Mouse (Mus musculus): ENCODE measurements at regions not wholly inside any gene's neighbourhood (a gene's known extent, or its start where the extent isn't known, plus 50 kb on each side); places are given as distances from the start of the nearest gene placed in this dataset.

DNA sequence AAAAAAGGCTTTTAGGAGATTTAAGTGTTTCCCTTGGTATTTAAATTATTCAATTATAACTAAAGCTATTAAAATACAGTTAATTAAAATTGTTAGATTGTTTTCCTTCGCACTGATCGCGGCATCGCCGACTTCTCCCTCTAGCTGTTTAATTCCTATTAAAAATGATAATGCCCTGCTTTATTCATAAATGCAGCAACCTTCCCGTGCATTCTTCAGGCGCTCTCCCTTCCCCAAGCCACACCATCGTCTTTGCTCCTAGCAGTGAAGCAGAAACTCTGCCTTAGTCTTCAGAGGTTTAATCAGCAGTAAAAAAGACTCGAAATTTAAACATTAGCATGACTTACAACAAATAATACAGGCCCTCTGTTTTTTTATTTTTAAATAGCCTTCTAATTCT lies 278.9 kb upstream of the Zmiz1 start:
- no peak for DNase-seq (ENCODE audit: low spot score)

- DNase-seq (ENCODE audit: low spot score) = no peak
Measured at GRCm38 (mm10) chr14:25181406-25181805, 277.6 kb upstream of the Zmiz1 start.

DNA sequence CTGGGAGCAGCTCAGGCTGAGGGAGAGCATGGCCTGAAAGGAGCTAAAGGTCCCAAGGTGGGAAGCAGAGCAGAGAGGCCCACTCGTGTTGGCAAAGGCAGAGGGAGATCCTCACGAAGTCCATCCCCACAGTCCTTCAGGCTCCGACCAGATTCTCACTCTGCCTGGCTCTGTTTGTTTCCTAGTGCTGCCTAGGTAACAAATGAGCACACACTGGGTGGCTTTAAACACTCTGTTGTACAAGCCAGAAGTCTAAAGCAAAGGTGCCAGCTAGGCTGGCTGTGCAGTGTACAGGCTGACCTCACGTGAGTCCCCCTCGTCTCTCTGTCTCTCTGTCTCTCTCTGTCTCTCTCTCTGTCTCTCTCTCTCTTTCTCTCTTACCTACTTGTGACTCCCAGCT lies 274.9 kb upstream of the Zmiz1 start:
- DNase-seq (ENCODE audit: low spot score) = no peak

GRCm38 (mm10) chr14:25184875-25185274 lies 274.1 kb upstream of the Zmiz1 start:
- DNase-seq (ENCODE audit: low spot score) = no peak

- DNase-seq (ENCODE audit: low spot score) = no peak
Measured at GRCm38 (mm10) chr14:25185556-25185958, 273.4 kb upstream of the Zmiz1 start.

GRCm38 (mm10) chr14:25185959-25186771 lies 272.8 kb upstream of the Zmiz1 start:
- DNase-seq (ENCODE audit: low spot score) = no peak

DNA sequence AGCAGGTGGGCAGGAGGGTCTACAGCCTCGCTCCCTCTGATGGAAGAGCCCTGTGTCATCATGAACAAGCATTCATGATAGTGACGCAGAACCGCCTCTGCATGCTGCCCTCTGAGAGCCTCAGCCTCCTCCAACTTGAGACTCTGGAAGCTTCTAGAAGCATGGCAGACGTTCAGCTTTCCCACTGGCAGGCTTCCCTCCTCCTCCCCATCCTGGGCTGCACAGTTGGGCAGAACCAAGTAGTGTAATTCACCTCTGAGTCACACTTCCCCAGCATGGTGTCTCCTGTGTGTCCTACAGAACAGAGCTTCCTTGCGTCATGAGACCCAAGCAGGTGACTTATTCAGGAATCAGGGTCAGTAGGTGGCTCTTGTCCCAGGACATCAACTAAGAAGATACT lies 271.3 kb upstream of the Zmiz1 start:
- no peak for DNase-seq (ENCODE audit: low spot score)

- DNase-seq (ENCODE audit: low spot score) = no peak
Measured at GRCm38 (mm10) chr14:25189256-25189655, 269.7 kb upstream of the Zmiz1 start.

DNA sequence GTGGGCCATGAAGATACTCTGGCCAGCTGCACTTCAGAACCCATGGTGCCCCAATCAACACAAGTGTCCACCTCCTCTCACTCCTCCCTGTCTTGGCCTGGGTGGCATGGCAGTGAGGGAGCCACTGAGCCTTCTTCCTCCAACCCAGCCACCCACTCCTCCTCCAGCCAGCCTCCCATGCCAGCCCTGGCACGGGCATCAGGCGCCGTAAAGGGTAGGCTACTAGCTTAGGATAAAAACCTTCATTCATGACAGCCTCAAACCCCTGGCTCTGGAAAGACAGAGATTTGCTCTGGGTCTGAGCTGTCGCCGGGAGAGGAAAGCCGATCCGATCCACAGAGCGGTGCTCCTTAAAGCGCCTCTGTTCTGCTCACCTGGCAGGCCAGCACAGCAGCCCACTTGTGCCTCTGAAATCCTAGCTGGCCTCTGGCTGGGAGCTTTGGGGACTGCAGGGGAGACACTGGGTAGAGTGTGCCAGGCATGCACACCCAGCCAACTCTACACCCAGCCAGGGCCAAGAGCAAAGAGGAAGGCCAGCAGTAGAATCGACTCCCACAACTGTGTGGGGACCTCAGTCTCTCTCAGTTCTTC lies 268.2 kb upstream of the Zmiz1 start:
- DNase-seq (ENCODE audit: low spot score) = no peak

GRCm38 (mm10) chr14:25196820-25197219 lies 262.2 kb upstream of the Zmiz1 start:
- DNase-seq (ENCODE audit: low spot score) = no peak

GRCm38 (mm10) chr14:25199900-25200299 lies 259.1 kb upstream of the Zmiz1 start:
- no peak for DNase-seq (ENCODE audit: low spot score)

- no peak for DNase-seq (ENCODE audit: low spot score)
Measured at GRCm38 (mm10) chr14:25200656-25201179, 258.3 kb upstream of the Zmiz1 start.

GRCm38 (mm10) chr14:25202312-25202711 lies 256.7 kb upstream of the Zmiz1 start:
- DNase-seq (ENCODE audit: low spot score) = no peak

DNA sequence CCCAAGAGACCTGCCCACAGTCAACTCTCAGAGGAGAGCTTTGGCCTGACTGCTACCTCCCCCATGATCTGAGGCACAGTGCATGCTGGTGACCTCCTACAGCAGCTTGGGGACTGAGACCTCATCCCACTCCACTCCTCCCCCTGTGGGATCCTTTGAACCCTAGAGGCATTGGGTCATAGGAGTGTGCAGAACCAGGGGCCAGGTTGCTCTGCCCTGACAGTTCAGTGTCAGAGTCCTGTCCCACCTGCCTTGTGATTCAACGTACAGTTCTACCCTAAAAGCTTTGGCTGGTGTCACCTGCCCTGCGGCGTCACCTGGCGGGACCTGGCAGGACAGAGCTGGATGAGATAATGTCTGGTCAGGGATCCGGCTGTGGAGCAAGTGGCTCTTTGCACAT lies 254.9 kb upstream of the Zmiz1 start:
- DNase-seq (ENCODE audit: low spot score) = no peak

- DNase-seq (ENCODE audit: low spot score) = no peak
Measured at GRCm38 (mm10) chr14:25206855-25207254, 252.1 kb upstream of the Zmiz1 start.

- no peak for DNase-seq (ENCODE audit: low spot score)
Measured at GRCm38 (mm10) chr14:25207422-25207821, 251.6 kb upstream of the Zmiz1 start.

GRCm38 (mm10) chr14:25208221-25209056 lies 250.5 kb upstream of the Zmiz1 start:
- no peak for DNase-seq (ENCODE audit: low spot score)

DNA sequence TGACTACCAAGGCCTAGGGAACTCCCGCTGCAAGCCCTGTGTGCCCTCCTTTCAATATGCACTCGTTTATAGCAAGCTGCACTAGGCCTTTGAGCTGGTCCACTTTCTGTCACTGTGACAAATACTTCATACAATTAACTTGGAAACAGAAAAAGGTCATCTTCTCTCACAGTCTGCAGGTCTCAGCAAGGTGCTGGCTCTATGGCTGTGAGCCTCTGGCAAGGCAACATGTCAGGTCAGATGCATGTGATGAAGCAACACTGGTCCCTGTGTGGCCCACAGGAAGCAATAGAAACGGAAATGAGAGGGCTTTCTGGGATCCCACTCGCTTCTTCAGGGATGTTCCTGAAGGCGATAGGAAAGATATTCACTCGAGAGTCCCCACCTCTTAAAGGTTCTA lies 245.9 kb upstream of the Zmiz1 start:
- DNase-seq (ENCODE audit: low spot score) = no peak

GRCm38 (mm10) chr14:25223091-25223490 lies 235.9 kb upstream of the Zmiz1 start:
- DNase-seq (ENCODE audit: low spot score) = no peak

DNA sequence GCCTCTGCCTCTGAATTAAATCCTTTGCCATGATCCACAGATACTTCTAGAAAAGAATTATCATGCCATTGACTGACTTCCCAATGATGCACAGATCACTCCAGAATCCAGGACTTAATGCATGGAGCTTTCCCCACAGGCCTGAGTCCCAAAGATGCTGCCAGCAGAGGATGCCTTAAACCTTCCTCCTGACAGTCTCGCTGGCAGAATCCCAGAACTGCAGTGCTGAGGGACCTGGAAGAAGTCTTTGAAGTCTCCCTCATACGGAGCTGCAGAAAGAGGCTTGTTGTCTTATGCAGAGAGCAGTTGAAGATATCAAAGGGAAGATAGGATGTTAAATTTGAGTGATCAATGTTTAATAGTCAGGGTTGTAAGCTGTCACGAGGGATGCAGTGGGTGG lies 233.8 kb upstream of the Zmiz1 start:
- no peak for DNase-seq (ENCODE audit: low spot score)

DNA sequence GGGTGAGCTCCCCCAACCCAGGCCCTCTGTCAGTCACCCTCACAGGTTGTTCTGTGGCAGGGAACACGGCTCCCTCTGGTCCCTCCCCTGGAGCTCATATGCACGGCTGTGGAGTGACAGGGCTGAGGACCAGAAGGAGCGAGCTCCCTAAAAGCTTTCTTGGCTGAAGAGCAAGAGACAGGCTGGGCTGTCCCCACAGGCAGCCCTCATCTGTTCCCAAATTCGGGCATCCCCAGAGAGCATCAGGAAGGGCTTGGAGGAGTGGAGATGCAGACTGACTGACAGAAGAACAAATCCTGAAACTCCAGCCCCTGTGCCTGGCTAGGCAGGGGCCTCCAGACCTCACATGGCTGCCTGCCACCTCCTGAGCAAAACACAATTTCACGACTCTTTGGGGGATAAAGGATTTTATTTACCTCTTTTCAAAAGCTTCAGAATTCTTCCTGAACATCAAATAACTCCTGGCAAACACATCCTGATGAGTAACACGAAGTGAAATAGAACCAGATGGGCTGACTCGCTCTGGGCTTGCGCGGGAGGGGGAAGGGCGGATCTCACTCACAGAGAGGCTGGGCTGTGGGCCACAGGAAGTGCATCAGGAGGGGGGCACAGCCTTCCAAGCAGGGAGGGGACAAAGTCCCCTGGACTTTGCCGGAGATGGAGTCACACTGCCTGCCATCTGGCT lies 232.7 kb upstream of the Zmiz1 start:
- DNase-seq (ENCODE audit: low spot score) = peak; percentile 76
